Mouse (Mus musculus): ENCODE measurements around the gene Vmn2r24.
"Not testable (repeated sequence)": the region's sequence is repeated elsewhere in the genome, so short reads cannot be mapped to it uniquely, and the experiment has no call there.

The Vmn2r24 gene

DNA sequence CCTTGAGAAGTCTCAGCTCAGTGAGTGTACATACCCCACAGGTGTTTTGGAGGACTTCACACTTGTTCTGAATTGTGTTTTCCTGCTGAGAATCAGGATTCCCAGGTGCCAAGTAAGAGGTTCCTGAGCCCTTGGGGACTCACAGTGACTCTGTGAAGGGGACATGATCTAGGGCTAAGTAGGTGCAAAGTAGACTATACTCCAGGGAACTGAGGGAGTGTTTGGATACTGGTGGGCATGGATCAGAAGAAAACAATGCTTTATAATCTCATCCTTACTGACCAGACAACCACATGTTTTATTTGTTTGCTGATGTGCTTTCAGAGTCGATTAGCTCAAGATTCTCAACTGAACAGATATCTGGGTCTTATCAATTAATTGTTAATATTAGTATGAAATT, at the start of gene Vmn2r24:
Gene Vmn2r24, plus strand, starts transcription at position 301 of the 400 bp plus-strand sequence.
- no peak for DNase-seq (ENCODE audit: low spot score in 2 of 2)

- no peak for DNase-seq (ENCODE audit: low spot score in 2 of 2)
These were observed 8.6 kb upstream of the Vmn2r24 start for GRCm38 (mm10) chr6:123770031-123770430.

GRCm38 (mm10) chr6:123784857-123785256, 6.2 kb downstream of the Vmn2r24 start:
- DNase-seq (ENCODE audit: low spot score in 2 of 2), result no peak

DNA sequence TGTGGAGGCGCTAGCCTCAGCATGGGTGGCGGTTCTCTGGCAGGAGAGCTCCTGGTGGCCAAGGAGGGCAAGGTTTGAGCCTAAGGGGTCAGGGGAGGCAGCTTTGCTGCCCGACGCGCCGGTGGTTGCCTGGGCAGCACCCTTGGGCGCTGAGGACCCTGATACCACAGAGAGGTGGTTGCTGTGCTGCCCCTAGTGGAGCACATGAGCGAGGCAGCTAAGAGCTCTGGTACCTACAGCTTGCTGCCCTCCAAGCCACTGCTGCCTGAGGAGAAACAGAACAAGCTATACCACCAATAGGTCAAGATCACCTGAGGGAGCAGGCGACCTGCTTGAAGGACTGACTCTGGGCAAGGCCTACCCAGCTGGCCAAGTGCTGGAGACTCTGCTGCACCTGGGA, 15.1 kb downstream of the Vmn2r24 start:
- DNase-seq (ENCODE audit: low spot score in 2 of 2), result no peak

DNA sequence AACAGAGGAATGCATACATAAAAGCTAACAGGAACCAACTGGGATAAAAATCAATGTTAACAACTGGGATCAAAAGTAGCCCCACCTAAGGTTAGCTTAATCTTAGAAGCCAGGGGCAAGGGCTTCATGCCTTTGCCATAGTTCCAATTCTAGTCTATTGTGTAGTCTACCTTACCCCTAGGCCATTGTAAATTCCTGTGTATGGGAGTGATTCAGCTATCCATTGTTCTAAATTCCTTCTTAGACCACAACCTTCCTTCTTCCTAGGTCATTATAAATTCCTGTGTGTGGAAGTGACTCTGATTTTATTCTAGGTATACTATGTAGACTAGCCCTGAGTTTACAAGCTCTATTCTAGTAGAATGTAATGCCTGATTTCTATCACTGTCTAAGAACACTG, 31.6 kb downstream of the Vmn2r24 start:
- not testable (repeated sequence) for DNase-seq (ENCODE audit: low spot score in 2 of 2)

DNA sequence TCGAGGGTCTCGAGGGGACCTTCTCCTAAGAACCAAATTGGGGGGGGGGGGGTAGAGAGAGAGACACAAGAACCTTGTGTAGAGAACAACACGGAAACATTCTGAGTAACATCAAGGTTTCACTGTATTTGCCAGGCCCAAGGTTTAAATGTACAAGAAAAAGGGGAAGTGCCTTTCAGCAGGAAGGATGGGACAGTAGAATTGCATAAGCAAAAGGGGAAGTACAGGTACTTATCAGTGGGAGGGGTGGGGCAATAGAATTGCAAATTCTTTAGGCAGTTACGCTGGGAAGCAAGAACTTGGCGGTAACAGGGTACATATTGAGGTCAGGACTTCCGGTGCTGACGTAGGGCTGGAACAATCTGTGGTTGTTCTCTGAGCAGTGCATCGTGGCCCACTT, 41.3 kb downstream of the Vmn2r24 start:
- no peak for DNase-seq (ENCODE audit: low spot score in 2 of 2)

GRCm38 (mm10) chr6:123853363-123853762, 74.7 kb downstream of the Vmn2r24 start, which contains the start of gene Vmn2r25:
Gene Vmn2r25 (minus strand): TSS chr6:123853463.
- not testable (repeated sequence) for DNase-seq (ENCODE audit: low spot score in 2 of 2)

All from thymus, postnatal 10 days (tissue).